Mouse (Mus musculus): ENCODE data around the gene Nbas.

Nbas gene

DNA sequence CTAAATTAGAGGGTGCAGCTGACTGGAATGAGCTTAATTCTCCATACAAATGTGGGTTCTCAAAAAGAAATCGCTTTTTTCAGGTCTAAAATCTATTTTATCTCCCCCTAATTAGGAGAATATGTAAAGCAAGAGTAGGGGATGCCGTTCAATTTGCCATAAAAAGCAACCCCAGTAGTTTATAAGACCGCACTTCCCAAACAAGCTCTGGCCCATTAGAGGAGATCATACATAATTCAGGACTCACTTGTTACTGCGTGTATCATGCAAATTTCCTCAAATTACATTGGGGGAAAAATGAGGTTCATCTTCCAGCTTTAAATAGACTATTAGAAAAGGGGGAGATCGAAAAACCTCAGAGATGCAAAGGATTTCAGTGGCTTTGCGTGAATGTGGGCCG is 346.7 kb downstream of the Nbas start:
- no peak for DNase-seq (ENCODE audit: low spot score in 2 of 2)

DNA sequence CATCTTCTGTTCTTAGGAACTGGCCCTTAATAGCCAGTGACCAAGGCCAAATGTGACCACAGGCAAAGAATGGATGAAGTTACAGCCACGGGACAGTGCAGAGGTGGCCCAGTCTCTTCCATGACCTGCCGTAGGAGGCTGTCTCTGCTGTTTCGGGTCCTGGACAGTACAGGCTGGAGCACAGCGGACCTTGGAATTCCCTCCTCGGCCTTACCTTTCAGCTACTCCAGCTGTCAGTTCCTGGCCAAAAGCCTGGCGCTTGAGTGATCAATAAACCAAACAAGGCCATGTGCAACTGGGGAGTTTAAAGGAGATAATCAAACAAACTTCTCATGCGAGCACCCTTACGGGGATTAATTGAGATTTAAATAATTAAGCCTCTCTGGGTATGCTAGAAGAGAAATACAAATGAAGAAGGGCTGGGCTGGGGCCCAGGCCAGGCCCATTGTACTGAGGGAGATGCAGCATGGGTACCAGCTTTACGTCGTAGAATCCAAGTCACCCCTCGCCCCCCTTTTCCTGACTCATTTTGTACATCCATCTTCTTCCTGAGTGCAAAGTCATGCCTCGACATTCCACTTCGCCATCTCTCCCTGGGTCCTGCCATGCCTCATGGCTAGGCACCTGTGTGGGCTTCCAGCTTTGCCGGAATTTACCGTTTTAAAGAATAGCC is 353.4 kb downstream of the Nbas start:
- DNase-seq (ENCODE audit: low spot score in 2 of 2) = no peak

DNA sequence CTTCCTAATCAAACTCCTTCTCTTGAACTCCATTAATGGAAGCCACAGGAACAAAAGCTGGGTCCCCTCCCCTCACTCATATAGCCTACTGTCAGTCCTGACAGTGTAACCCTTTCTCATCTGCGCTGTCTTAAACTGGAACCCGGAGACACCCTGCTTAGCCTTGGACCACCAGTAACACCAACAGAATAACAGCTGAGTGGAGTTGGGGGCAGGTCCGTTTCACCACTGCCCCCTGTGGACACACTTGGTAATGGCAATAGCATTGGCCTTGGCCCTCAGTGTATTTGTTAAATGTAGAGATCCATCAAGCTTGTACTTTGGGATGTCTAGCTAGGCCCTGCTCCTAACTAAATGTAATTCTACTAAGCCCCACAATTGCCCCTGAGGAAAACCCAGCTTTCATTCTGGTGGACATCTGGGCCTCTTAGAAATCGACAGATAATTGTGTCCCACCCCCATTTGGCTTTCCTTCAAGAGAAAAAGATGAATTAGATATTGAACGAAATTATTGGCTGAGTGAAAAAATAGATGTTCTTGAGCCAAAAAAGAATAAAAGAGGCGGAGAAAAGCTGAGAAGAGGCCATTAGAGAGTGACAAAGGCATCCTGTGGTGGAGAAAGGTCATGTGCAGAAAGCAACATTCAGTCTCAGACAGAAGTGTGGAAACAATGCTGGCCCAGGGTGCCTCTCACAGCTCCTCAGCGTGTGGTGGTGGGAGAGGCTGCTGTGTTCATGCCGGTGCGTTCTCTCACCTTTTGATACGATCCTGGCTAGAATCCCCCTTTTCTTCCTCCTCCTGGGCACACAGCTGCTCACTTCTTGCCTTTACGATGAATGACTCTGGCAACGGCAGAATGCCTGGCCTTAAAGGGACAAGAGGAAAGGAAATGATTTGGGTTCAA is 358.1 kb downstream of the Nbas start:
- no peak for DNase-seq (ENCODE audit: low spot score in 2 of 2)
